Mouse (Mus musculus) embryonic facial prominence, embryonic 14.5 days (tissue): Measurements from ENCODE around the gene Ccdc169. TPM values are rescaled to one million over a fixed set of nuclear protein-coding genes. Genes with fewer than 3 reads are reported as not detected.
A peak's percentile ranks its signal among the peaks of the same experiment; 100 is the strongest.

Source experiments
- ATAC-seq: fragments of 200-750 bp; cut with Nextera tagmentation; 2 replicates; pipeline ENCODE4 v1.8.0; 2017; ENCODE audit warnings: low read depth, moderate number of reproducible peaks, moderate TSS enrichment
- DNase-seq: peaks from one replicate; pipeline ENCODE4 v3.0.0-alpha.2; 2015; ENCODE audit warnings: low spot score
- H3K27ac ChIP-seq: fragments of 300-500 bp; sonication (generic); replicated peaks from 2 replicates; pipeline ENCODE4 v1.5.1; 2014; ENCODE audit warnings: low read depth, mild to moderate bottlenecking, low read length, moderate library complexity
- H3K27me3 ChIP-seq: fragments of 300-500 bp; sonication (generic); replicated peaks from 2 replicates; pipeline ENCODE4 v1.6.1; 2014; ENCODE audit warnings: low read length; ENCODE audit not compliant: control insufficient read depth, insufficient read depth
- H3K36me3 ChIP-seq: fragments of 300-500 bp; sonication (generic); 2 replicates; pipeline ENCODE4 v1.6.1; 2014; ENCODE audit warnings: low read length, mixed read lengths; ENCODE audit not compliant: control insufficient read depth, insufficient read depth
- H3K4me1 ChIP-seq: fragments of 300-500 bp; sonication (generic); 2 replicates; pipeline ENCODE4 v1.6.1; 2014; ENCODE audit warnings: antibody characterized with exemption, low read length; ENCODE audit not compliant: control insufficient read depth, insufficient read depth
- H3K4me2 ChIP-seq: fragments of 300-500 bp; sonication (generic); 2 replicates; pipeline ENCODE4 v1.6.1; 2014; ENCODE audit warnings: low read depth, mild to moderate bottlenecking, low read length, moderate library complexity, mixed read lengths
- H3K4me3 ChIP-seq: fragments of 300-500 bp; sonication (generic); 2 replicates; pipeline ENCODE4 v1.5.1; 2014; ENCODE audit warnings: low read depth, mild to moderate bottlenecking, low read length
- H3K9ac ChIP-seq: fragments of 300-500 bp; sonication (generic); 2 replicates; pipeline ENCODE4 v1.6.1; 2014; ENCODE audit warnings: low read depth, mild to moderate bottlenecking, low read length, moderate library complexity, mixed read lengths
- H3K9me3 ChIP-seq: fragments of 300-500 bp; sonication (generic); 2 replicates; pipeline ENCODE4 v1.6.1; 2016; ENCODE audit warnings: low read length; ENCODE audit not compliant: control insufficient read depth
- WGBS: fragments of 180-500 bp; shearing (Covaris S2); extraction: QIAGEN DNeasy Blood & Tissue Kit; methylation state at CpG from one replicate; pipeline ENCODE4 v1.1.7; 2014; 5-methylcytosine and 5-hydroxymethylcytosine counted together
- polyA plus RNA-seq: library from polyadenylated mRNA; unstranded; fragments of >200 nt; fragmentation: Nextera tagmentation; extraction: Ambion mirVana; gene quantifications from 2 replicates; pipeline ENCODE4 v1.2.1, GENCODE M21; 2014

Gene Ccdc169
- polyA plus RNA-seq = 0.09 and 0.22 TPM in 2 replicates

GRCm38 (mm10) chr3:55137039-55137438 is at the start of gene Ccdc169:
Gene Ccdc169, plus strand, starts transcription at chr3:55137339.
- H3K27me3 ChIP-seq = no peaks in the 10 kb centered on the region
- no peak within 1 kb of the TSS for H3K9ac ChIP-seq
- no peaks in the 10 kb centered on the region for H3K9me3 ChIP-seq
- H3K4me3 ChIP-seq = no peak within 1 kb of the TSS
- DNase-seq (no peak), ATAC-seq (no peak)
- no peaks in the 10 kb centered on the region for H3K4me1 ChIP-seq
- H3K27ac ChIP-seq = no peak within 1 kb of the TSS
- H3K4me2 ChIP-seq = no peak within 1 kb of the TSS
- peaks cover 60% of the 10 kb centered on the region for H3K36me3 ChIP-seq

GRCm38 (mm10) chr3:55087360-55087759 is 49.8 kb upstream of the Ccdc169 start:
- no peak overlapping the region for H3K9ac ChIP-seq
- ATAC-seq (no peak), DNase-seq (no peak)
- no peaks in the 10 kb centered on the region for H3K27me3 ChIP-seq
- 69% methylated on average over 4 of the region's 4 CpGs for WGBS
- H3K4me1 ChIP-seq = no peaks in the 10 kb centered on the region
- no peak overlapping the region for H3K4me2 ChIP-seq
- H3K27ac ChIP-seq = no peak overlapping the region
- no peaks in the 10 kb centered on the region for H3K36me3 ChIP-seq
- H3K9me3 ChIP-seq = no peaks in the 10 kb centered on the region
- H3K4me3 ChIP-seq = no peak overlapping the region

DNA sequence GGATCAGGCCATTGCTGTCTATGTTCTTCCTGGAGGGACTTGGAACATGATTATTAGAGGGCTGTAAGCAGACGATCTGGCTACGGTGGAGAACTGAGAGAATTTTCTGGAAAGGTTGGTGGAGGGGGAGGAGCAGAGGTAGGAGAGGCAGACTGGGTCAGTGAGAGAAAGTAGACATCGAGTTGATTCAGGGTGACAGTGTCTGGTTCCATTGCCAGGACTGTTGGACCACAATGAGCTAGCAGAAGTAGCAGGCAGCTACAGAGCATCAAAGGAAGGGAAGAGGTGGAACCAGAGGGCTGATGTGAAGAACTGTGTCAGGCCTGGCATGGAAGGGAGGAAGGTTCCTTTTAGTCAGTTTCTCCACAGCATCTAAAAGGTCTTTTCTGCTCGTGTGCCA is 48.8 kb upstream of the Ccdc169 start:
- Histone ChIP-seq H3K4me2 (no peak overlapping the region), H3K36me3 (no peaks in the 10 kb centered on the region), H3K4me3 (no peak overlapping the region), H3K9ac (no peak overlapping the region), H3K27me3 (no peaks in the 10 kb centered on the region), H3K27ac (no peak overlapping the region), H3K4me1 (no peaks in the 10 kb centered on the region), H3K9me3 (no peaks in the 10 kb centered on the region)
- DNase-seq = no peak
- 58% methylated on average over 4 of the region's 4 CpGs for WGBS
- no peak for ATAC-seq

DNA sequence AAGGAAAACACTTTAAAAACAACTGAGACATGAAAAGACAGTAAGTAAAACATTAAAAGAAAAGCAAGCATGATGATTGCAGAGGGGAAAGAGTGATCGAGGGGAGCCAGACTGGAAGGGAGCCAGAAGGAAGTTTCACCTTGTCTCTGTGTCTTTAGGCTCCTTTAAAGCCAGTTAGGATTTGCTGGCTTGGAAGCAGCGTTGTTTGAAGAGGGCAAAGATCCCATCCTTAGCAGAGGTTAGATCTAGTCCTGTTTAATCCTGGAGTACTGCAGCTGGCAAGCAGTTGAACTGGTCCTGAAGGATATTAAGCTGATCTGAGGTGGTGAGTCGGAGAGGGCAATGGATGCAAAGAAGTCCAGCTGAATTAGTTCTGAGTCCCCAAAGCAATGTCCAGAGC is 48.3 kb upstream of the Ccdc169 start:
- Histone ChIP-seq H3K9ac (no peak overlapping the region), H3K4me1 (no peaks in the 10 kb centered on the region), H3K36me3 (no peaks in the 10 kb centered on the region), H3K9me3 (no peaks in the 10 kb centered on the region), H3K4me3 (no peak overlapping the region), H3K27ac (no peak overlapping the region), H3K4me2 (no peak overlapping the region), H3K27me3 (no peaks in the 10 kb centered on the region)
- DNase-seq = no peak
- ATAC-seq = no peak
- WGBS = 67% methylated on average over 3 of the region's 3 CpGs

- no peaks in the 10 kb centered on the region for H3K27me3 ChIP-seq
- WGBS = 83% methylated on average over 4 of the region's 4 CpGs
- no peaks in the 10 kb centered on the region for H3K4me1 ChIP-seq
- H3K4me3 ChIP-seq = no peak overlapping the region
- no peak overlapping the region for H3K4me2 ChIP-seq
- DNase-seq = no peak
- H3K9ac ChIP-seq = no peak overlapping the region
- no peaks in the 10 kb centered on the region for H3K9me3 ChIP-seq
- no peak for ATAC-seq
- no peaks in the 10 kb centered on the region for H3K36me3 ChIP-seq
- no peak overlapping the region for H3K27ac ChIP-seq
Observed at GRCm38 (mm10) chr3:55089291-55089690, 47.8 kb upstream of the Ccdc169 start.

DNA sequence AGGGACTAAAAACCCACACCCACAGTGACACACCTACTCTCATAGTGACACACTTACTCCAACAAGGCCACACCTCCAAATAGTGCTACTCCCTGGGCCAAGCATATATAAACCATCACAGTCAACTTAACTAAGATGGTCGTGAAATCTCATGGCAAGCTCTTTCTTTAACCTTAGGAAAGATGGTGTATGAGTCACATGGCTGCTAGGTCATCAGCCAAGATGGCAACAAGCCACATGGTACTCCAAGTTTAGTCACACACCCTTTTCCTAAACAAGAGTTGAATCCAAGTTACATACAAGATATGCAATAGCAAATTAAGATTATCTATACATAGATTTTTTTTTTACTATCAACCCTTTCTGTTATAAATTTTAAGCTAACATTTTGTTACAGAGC is 44.0 kb upstream of the Ccdc169 start:
- Histone ChIP-seq H3K36me3 (no peaks in the 10 kb centered on the region), H3K9ac (no peak overlapping the region), H3K4me3 (no peak overlapping the region), H3K27me3 (no peaks in the 10 kb centered on the region), H3K9me3 (no peaks in the 10 kb centered on the region), H3K4me2 (no peak overlapping the region), H3K4me1 (peaks cover 10% of the 10 kb centered on the region; the same call in 1 of the 2 replicates), H3K27ac (no peak overlapping the region)
- WGBS = 79% methylated on average over 1 of the region's 1 CpGs
- DNase-seq (no peak), ATAC-seq (no peak)

DNA sequence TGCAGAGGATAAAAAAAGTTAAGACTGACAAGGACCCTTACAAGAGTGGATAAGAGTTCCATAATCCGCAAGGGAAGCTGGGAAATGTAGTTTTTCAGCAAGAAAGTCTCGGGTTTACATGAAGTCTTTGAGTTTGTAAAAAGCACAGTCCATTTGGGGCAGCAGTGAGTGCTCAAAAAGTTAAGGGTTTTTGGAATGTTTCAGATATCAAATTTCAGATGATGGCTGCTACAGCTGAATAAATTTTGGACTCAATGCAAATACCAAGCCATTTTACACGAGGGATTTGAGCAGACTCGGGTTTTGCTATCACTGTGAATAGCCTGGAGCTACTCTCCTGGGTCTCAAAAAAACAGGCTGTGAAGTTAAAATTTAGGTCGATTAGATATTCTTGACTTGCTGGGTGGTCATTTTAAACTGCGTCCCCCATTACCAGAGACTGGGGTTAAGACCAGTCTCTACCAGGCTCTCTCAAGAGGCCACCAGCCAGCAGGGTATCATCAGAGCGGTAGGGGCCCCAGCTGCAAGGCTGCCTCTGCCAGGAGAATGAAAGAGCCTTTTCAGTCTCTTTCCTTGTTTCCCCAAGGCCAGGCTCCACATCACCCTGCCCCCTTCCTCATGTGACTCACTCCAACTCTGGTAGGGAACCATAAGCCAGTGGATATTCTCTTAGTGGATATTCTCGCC is 41.0 kb upstream of the Ccdc169 start:
- DNase-seq (peak; percentile 93), ATAC-seq (peak; percentile 82)
- Histone ChIP-seq H3K27ac (peak overlapping the region; percentile 75), H3K36me3 (no peaks in the 10 kb centered on the region), H3K9me3 (no peaks in the 10 kb centered on the region), H3K4me1 (peaks cover 10% of the 10 kb centered on the region; the same call in 1 of the 2 replicates), H3K9ac (no peak overlapping the region), H3K4me3 (no peak overlapping the region), H3K27me3 (no peaks in the 10 kb centered on the region), H3K4me2 (peak overlapping the region; percentile 30)
- 14% methylated on average over 8 of the region's 8 CpGs for WGBS

GRCm38 (mm10) chr3:55096655-55097005 is 40.5 kb upstream of the Ccdc169 start:
- H3K9me3 ChIP-seq = no peaks in the 10 kb centered on the region
- H3K4me1 ChIP-seq = peaks cover 10% of the 10 kb centered on the region; the same call in 1 of the 2 replicates
- H3K9ac ChIP-seq = no peak overlapping the region
- ATAC-seq (no peak), DNase-seq (no peak)
- H3K4me2 ChIP-seq = peak overlapping the region; percentile 30; the same call in 1 of the 2 replicates
- H3K27ac ChIP-seq = peak overlapping the region; percentile 75
- 48% methylated on average over 2 of the region's 2 CpGs for WGBS
- no peaks in the 10 kb centered on the region for H3K27me3 ChIP-seq
- no peak overlapping the region for H3K4me3 ChIP-seq
- H3K36me3 ChIP-seq = no peaks in the 10 kb centered on the region

DNA sequence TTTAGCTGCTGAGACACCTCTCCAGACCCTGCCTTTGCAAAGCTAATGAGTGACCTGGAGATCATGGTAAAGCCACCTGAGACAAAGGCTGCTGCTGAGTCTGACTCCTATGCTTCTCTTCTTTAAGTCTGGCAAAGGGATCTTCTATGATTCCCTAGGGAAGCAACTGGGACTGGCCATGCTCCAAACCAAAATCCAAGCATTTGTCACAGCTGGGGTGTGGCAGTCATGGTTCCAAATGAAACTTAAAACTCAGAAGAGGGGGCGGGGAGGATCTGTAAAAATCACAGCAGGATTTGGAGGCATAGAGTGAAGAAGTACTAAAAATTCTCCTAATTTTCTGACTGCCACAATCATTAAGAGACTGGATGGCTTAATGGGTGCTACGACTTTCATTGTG is 40.0 kb upstream of the Ccdc169 start:
- no peak for ATAC-seq
- no peak overlapping the region for H3K4me3 ChIP-seq
- DNase-seq = peak; percentile 53
- H3K36me3 ChIP-seq = no peaks in the 10 kb centered on the region
- peak overlapping the region; percentile 75; the same call in 1 of the 2 replicates for H3K27ac ChIP-seq
- no peaks in the 10 kb centered on the region for H3K9me3 ChIP-seq
- H3K27me3 ChIP-seq = no peaks in the 10 kb centered on the region
- peaks cover 10% of the 10 kb centered on the region; the same call in 1 of the 2 replicates for H3K4me1 ChIP-seq
- no peak overlapping the region for H3K9ac ChIP-seq
- no peak overlapping the region for H3K4me2 ChIP-seq
- 74% methylated on average over 2 of the region's 2 CpGs for WGBS
